8 mouse cellular contexts compared by ENCODE assay signal in the genomic region with DNA sequence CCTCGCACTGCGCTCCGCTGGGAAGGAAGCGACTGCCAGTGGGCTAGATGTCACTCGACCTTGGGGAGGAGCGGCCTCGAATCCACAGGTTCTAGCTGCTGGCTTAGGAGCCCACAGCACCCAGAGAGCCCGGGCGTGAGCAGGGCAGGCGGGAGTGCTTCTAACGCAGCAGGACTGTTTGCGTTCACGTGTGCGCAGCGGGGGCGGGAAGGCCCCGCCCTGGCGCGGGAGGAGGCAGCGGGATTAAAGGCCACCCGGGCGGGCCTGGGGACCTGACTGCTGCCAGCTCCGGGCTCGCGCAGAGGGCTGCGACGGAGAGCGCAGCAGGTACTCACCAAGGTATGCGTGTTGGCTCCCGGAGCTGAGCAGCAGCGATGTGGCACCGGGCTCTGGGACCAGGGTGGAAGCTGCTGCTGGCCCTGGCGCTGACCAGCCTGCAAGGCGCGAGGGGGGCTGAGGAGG. TPM values are rescaled to one million over a fixed set of nuclear protein-coding genes. Genes with fewer than 3 reads are reported as not detected.
DNase-seq lines count a peak whose midpoint lies in the region; ATAC-seq lines count a peak whose summit lies in the region.

A gene (plus strand): TSS at position 317 of the 462 bp plus-strand sequence.

- peak; percentile 16 to 17 for DNase-seq in heart, adult 18-20 months
- no peak for DNase-seq in heart, postnatal 25 days (ENCODE audit: low spot score)
- DNase-seq in adrenal gland, adult 2 months: peak; percentile 66
- peak; percentile 8 for DNase-seq in forelimb bud, embryonic 11.5 days (ENCODE audit: low read depth, low spot score)
- peak; percentile 80 for DNase-seq in kidney, adult 9 months
- peak; percentile 89 for DNase-seq in midbrain, embryonic 11.5 days (ENCODE audit: low spot score, missing footprints)
- DNase-seq in spleen, postnatal 4 days (ENCODE audit: low spot score in 2 of 2): no peak

- no peaks in the 10 kb centered on the region for H3K36me3 ChIP-seq in midbrain, embryonic 11.5 days (ENCODE audit: control insufficient read depth, insufficient read depth, low read length)

- intact Hi-C loops in heart, postnatal 25 days (cut with DNase I): no loop called here

- peak within 1 kb of the TSS; percentile 62 for H3K4me2 ChIP-seq in midbrain, embryonic 11.5 days

- no peaks in the 10 kb centered on the region for H3K9me3 ChIP-seq in midbrain, embryonic 11.5 days (ENCODE audit: control insufficient read depth, low read length)

- H3K27ac ChIP-seq in midbrain, embryonic 11.5 days (ENCODE audit: low read depth, low read length): no peak within 1 kb of the TSS

- peak within 1 kb of the TSS; percentile 32 for H3K4me3 ChIP-seq in midbrain, embryonic 11.5 days (ENCODE audit: low read depth, low read length)

- peak within 1 kb of the TSS; percentile 28; the same call in 1 of the 2 replicates for H3K9ac ChIP-seq in midbrain, embryonic 11.5 days (ENCODE audit: low read length)

- peak; percentile 50; the same call in 1 of the 2 replicates for ATAC-seq in midbrain, embryonic 11.5 days (ENCODE audit: low FRiP score)
- no peak for ATAC-seq in activated CD4-positive, CD25-positive, alpha-beta regulatory T cell, adult 4 months

- peaks cover 25% of the 10 kb centered on the region for H3K27me3 ChIP-seq in midbrain, embryonic 11.5 days (ENCODE audit: control insufficient read depth, insufficient read depth, low read length)

- H3K4me1 ChIP-seq in midbrain, embryonic 11.5 days (ENCODE audit: control insufficient read depth, insufficient read depth, low read length): peaks cover 5% of the 10 kb centered on the region

- WGBS in midbrain, embryonic 11.5 days: 0% methylated on average over 35 of the region's 35 CpGs

RNA-seq across cellular contexts. Expression of the gene that starts here (rescaled TPM):
- 1 to 10 TPM in 1 of 2 experiments, under 1 TPM in 1; 0.59 to 1.2 TPM for total RNA-seq in heart, adult 18-20 months (2021)
- under 1 TPM; 0.34 to 0.70 TPM for total RNA-seq in heart, postnatal 25 days (2021)
- under 1 TPM; 0.35 to 0.55 TPM for total RNA-seq in adrenal gland, adult 2 months (2021)
- 0.03 and 0.10 TPM in 2 replicates for polyA plus RNA-seq in adrenal gland, adult 2 months (2012; rRNA removed)
- 0.03 TPM in 1 of 2 replicates, not detected in the other for polyA plus RNA-seq in midbrain, embryonic 11.5 days (2014; fragmentation: Nextera tagmentation; extraction: Ambion mirVana)
- polyA plus RNA-seq in activated CD4-positive, CD25-positive, alpha-beta regulatory T cell, adult 4 months (2017; shearing (Covaris generic)): not detected

Comparison
In these comparisons a context has a peak if more than half of its experiments do, and no peak if none do; other contexts are left out.
1. DNase-seq: peak in heart, adult 18-20 months (2 of 2), forelimb bud, embryonic 11.5 days (single experiment) and kidney, adult 9 months (single experiment); none in heart, postnatal 25 days (single experiment) and spleen, postnatal 4 days (0 of 2).
2. Peak in DNase-seq in adrenal gland, adult 2 months; RNA of the gene not detected or under 1 TPM.
3. Peak in DNase-seq, ATAC-seq, H3K4me3 ChIP-seq, H3K9ac ChIP-seq and H3K4me2 ChIP-seq in midbrain, embryonic 11.5 days; RNA of the gene not detected or under 1 TPM.